Mouse (Mus musculus) splenic B cell, adult 2 months (primary cell): ENCODE measurements around the gene Arhgap8.
"Not testable (repeated sequence)": the region's sequence is repeated elsewhere in the genome, so short reads cannot be mapped to it uniquely, and the experiment has no call there.

Experiments used
- DNase-seq: peaks from one replicate; pipeline ENCODE4 v3.0.0-alpha.2; 2011; ENCODE audit warnings: low read depth, low spot score
- H3K27me3 ChIP-seq: 2 replicates; pipeline ENCODE4 v1.6.1; 2012; ENCODE audit warnings: mild to moderate bottlenecking, low read length, moderate library complexity, mixed read lengths; ENCODE audit not compliant: control insufficient read depth, poor library complexity, insufficient read depth, severe bottlenecking
- H3K36me3 ChIP-seq: 2 replicates; pipeline ENCODE4 v1.6.1; 2012; ENCODE audit warnings: mild to moderate bottlenecking, low read length, moderate library complexity, mixed read lengths; ENCODE audit not compliant: control insufficient read depth, poor library complexity, insufficient read depth, severe bottlenecking

The Arhgap8 gene

DNA sequence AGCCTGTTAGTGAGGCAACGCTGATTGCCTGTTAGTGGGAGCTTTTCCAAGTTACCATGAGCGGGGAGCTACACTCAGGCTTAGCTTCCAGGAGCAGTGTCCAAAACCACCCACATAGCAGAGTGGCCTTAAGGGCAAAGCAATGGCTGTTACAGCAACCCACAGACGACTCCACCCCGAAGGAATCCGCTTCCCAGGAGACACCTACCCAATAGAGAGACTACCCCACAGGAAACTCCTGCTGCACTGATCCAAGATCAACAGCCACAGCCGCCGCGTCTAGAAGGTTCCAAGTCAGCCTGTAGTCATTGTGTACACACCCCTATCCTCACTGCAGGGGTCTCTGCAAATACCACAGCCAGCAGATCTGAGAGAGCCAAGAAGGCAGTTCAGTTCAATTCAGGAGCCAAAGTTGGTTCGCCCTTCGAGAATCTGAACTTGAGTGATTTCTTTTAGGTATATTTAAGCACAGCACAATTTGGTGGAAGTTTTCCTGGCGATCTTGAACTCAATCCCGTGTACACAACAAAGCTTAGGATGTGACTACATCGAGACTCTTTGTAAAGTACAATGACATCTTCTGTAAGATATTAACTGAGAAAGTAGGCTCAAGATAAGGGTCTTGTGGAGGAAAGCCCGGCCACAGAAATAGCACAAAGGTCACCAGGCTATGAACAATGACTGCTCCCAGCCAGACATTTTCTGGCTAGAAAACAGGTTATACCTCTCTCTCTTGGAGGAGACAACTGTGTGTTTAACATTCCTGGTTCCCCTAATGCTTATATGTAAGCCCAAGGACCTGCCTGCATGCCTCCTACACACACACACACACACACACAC is 7.1 kb upstream of the Arhgap8 start:
- H3K27me3 ChIP-seq: no peaks in the 10 kb centered on the region
- DNase-seq: no peak
- no peaks in the 10 kb centered on the region for H3K36me3 ChIP-seq

DNA sequence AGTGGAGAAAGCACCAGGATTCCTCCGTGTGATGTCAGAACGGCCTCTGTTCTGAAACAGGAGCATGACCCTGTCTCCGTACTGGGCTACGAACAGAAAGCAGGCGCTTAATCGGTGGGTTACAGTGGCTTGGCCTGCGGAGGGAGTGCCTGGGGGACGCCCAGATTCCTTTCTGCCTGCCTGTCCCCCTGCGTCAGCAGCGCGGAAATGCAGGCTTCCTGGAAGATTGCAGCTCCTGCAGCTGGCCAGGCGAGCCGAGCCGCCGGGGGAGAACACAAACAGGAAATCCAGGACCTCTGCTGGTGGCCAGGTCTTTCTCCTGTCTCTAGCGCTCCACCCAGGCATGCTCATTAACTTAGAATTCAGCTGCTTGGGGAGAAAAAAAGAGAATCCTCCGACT is 5.1 kb upstream of the Arhgap8 start:
- H3K36me3 ChIP-seq: no peaks in the 10 kb centered on the region
- no peaks in the 10 kb centered on the region for H3K27me3 ChIP-seq
- peak; percentile 30 for DNase-seq

DNA sequence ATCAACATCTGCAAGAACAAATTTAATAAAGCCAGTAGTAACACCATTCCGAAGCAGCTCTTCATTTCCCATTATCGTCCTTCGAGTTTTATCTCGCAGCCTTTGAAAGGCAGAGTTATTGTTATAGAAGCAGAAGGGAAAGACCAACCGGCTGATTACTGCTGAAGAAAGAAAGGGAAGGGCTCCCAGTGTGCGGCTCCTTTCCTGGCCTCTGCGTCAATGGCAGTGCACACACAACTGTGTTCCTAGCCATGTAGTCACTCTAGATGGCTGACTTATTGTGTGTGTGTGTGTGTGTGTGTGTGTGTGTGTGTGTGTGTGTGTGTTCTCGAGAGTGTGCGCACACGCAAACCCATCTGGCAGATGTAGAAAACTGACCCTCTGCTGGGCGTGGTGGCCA is 4.7 kb upstream of the Arhgap8 start:
- H3K27me3 ChIP-seq: no peaks in the 10 kb centered on the region
- no peaks in the 10 kb centered on the region for H3K36me3 ChIP-seq
- DNase-seq: no peak

DNA sequence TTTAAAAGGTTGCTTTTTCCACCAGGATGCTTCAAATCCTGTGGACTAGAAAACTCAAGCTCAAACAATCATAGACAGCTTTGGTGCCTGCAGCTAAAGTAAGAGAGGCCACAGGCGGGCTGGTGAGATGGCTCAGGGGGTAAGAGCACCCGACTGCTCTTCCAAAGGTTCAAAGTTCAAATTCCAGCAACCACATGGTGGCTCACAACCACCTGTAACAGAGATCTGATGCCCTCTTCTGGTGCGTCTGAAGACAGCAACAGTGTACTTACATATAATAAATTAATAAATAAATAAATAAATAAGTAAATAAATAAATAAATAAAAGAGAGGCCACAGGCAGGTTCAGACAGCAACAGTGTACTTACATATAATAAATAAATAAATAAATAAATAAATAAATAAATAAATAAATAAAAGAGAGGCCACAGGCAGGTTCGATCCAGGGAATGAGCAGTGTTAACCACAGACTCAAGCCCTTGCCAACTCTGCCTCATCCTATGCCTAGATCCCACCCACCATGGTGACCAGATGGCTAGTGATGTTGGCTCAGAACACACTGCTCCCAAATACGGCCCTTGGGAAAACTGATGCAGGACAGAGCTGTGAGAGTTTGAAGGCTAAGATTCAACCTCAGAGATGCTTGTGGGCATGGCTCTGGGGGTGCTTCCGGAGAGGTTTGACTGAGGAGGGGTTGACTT is 2.1 kb upstream of the Arhgap8 start:
- DNase-seq, H3K36me3 ChIP-seq, H3K27me3 ChIP-seq: not testable (repeated sequence)

DNA sequence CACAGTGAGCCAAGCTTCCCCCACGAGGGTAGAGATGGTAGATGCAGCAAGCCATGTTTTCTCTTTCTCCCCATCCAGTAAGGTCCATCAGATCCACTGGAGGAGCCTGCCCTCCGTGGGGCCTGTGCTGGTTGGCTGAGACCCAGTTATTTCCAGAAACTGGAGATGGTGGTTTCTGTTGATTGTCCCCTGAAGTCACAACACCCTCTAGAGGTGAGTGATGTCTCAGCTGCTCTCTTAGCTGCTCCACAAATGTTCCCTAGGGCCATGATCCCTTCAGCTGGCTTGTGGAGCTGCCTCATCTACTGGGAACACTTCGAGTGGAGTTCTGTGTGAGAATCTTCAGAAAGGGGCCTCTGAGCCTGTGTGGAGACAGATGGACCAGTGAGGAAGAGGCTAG is 1.1 kb upstream of the Arhgap8 start:
- H3K27me3 ChIP-seq: no peaks in the 10 kb centered on the region
- no peaks in the 10 kb centered on the region for H3K36me3 ChIP-seq
- no peak for DNase-seq

DNA sequence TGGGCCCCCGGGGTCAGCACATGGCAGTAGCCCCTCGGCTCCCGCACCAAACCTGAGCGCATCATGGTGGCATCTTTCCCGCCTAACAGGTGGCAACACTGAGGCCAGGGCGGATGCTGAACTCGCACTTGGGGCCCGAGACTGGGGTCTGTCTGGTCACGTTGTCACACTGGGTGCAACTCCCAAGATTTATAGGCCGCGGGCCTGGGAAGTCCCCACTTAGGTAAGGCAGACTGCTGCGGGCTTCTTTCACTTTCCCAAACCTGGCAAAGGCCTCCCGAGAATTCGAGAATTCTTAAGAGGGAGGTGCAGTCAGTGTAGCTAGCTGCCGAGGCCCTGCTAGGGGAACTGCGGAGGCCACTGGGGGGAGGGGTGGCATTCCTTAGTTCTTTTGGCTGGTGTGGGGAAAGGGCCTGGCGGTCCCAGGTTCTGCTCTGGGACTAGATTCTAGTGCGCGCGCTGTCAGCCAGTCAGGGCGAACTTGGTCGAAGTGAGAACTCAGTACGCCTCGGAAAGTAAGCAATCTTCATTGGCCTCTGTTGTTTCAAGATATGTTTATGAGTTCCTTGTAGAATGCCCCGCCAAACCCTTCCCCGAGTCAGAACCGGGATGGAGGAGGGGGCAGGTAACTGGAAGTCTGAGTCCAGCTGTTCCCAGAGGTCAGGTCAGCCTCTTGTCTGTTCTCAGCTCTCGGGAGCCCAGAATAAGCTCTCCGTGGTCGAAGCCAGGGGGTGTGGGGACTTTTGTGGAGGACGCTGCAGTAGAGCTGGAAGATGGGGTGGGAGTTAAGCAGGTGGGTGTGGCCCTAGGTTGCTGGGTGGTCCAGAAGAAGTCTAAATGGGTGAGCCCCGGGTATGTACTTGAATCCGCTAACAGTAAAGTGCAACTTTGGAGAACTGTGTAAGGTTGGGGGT is 696 bp downstream of the Arhgap8 start:
- Histone ChIP-seq H3K27me3 (no peaks in the 10 kb centered on the region), H3K36me3 (no peaks in the 10 kb centered on the region)
- no peak for DNase-seq

DNA sequence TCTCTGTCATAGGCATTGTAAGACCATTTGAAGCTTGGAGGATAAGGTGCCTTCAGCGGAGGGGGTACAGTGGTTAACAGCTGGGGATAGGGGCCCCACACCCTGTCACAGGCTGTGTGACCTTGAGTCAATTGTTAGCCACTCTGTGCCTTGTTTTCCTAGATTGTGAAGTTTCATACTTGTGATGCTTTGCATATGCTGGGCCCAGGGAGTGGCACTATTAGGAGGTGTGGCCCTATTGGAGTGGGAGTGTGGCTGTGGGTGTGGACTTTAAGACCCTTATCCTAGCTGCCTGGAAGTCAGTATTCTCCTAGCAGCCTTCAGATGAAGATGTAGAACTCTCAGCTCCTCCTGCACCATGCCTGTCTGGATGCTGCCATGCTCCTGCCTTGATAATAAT is 3.8 kb downstream of the Arhgap8 start:
- not testable (repeated sequence) for DNase-seq, H3K27me3 ChIP-seq

DNA sequence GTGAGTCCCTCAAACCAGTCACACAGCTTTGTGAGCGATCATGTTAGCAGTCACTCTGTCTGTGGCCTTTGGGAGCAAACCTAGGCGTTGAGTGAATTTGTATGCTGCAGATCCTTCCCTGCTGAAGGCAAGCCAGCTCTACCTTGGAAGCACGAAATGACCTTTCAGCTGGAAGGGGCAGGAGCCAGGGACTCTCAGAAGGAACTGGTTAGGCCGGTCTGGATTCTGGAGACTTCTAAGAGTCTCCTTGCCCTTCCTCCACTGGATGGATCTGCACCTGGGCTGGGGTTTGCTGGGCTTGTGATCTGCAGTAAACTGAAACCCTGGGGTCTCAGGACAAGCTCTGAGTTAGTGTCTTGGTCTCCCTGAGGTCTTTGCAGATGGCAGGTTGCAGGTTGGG is 4.3 kb downstream of the Arhgap8 start:
- DNase-seq: no peak
- H3K27me3 ChIP-seq: no peaks in the 10 kb centered on the region

More for the DNA sequence above, 3.8 kb downstream of the Arhgap8 start:
- not testable (repeated sequence) for H3K36me3 ChIP-seq

DNA sequence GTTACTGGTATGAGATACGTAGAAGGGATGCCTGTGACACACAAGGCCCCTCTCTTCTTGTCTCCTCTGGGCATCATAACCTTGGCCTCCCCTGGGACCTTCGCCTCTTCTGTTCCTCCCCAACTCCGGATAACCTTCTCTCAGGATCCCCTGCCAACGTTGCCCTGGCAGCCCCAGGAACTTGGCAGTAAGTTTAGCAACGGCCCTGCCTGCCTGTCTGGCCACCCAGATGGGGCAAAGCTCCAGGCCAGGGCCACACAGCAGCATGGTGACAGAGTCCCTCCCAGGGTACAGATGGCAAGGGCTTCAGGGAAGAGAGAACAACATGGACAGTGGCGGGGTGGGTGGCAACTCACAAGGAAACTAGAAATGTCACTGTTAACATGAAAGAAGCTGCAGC is 9.8 kb downstream of the Arhgap8 start:
- no peaks in the 10 kb centered on the region for H3K36me3 ChIP-seq
- H3K27me3 ChIP-seq: no peaks in the 10 kb centered on the region
- DNase-seq: no peak

More for the DNA sequence above, 4.3 kb downstream of the Arhgap8 start:
- H3K36me3 ChIP-seq: no peaks in the 10 kb centered on the region

DNA sequence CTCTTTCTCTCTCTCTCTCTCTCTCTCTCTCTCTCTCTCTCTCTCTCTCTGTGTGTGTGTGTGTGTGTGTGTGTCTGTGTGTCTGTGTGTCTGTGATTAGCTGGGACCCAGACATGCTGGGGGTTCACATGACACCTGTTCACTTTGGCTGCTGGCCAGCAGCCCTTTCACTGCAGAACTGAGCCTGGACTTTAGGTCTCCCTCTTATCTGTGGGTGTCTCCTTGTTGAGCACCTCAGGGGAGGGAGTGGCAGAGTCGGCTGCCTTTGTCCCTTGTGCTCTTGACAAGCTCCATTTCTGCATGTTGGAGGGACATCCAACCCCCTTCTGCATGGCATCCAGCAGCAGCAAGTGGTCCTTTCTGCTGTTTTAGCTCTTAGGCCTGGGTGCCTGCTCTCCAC is 11.0 kb downstream of the Arhgap8 start:
- H3K27me3 ChIP-seq: no peaks in the 10 kb centered on the region
- no peaks in the 10 kb centered on the region for H3K36me3 ChIP-seq
- DNase-seq: no peak

DNA sequence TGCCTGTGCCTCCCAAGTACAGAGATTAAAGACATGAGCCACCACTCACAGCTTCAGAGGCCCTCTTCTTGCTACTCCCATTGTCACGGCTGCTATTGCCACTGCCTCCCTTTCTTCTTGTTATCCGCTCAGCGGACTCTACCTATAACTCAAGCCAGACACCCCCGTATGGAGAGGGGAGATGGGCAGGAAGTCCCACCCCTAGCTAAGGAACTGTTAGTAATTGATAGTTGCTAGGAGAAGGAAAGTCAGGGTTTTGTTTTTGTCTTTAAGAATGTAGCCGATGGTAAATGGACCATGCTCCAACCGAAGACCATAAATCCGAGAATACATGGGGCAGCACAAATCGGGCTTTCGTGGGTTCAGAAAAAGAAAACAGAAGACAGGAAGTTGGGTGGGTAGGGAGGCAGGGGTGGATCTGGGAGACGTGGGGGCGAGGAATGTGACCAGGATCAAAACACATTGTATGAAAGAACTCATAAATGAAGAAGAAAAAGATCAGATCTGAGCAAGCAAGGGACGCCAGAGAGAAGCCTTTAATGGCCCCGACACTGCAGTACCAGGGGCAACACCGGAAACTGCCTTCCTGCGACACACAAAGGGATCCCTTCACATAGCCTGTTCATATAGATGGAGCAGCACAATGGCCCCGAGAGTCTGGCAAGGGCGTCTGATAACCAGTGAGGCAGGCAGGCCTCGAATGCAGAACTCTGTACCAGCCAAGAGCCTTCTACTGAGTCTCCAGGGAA is 12.0 kb downstream of the Arhgap8 start:
- Histone ChIP-seq H3K36me3 (no peaks in the 10 kb centered on the region), H3K27me3 (no peaks in the 10 kb centered on the region)
- no peak for DNase-seq

DNA sequence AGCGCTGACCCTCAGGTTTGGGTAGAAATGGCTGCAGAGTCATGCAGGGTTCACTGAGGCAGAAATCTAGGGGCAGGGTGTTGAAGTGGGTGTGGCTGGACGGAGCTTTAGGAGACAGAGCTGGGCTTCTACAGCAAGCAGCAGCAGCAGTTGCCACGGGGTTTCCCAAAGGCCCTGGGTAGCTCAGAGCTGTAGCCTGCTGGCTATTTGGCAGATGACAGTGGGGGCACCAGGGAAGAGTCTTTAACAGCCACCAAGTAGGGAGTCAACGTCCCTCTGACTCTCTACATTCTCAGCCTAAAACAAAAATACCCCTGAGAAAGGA is 12.5 kb downstream of the Arhgap8 start:
- no peaks in the 10 kb centered on the region for H3K36me3 ChIP-seq
- H3K27me3 ChIP-seq: no peaks in the 10 kb centered on the region
- DNase-seq: no peak

DNA sequence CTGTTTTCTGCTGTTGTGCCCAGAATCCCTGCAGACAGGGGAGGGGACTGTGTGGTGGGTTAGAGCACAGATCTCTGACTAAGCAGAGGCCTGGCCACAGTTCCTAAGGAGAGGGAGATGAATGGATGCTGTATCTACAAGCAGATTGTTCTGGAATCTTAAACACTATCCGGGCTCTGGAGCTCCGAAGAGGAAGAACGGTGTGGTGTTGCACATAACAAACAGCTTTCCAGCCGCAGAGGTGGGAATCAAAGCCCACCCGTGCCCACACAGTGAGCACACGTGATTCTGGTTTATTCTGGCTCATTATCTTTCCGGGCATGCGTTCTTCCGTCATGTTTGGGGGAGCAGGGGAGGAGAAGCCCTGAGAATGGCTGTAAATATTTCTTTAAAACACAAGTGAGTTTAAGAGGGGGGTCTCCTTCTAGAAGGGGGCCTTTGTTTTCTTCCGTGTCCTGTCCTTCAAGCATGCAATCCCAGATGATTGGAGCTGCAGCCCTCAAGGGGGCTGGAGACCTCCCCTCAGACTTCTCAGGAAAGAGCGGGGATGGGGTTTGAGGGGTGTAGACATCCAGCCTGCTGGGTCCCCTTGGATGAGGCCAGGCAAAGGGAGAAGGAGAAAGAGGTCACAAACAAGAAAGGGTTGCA is 16.6 kb downstream of the Arhgap8 start:
- Histone ChIP-seq H3K36me3 (no peaks in the 10 kb centered on the region), H3K27me3 (no peaks in the 10 kb centered on the region)
- no peak for DNase-seq

DNA sequence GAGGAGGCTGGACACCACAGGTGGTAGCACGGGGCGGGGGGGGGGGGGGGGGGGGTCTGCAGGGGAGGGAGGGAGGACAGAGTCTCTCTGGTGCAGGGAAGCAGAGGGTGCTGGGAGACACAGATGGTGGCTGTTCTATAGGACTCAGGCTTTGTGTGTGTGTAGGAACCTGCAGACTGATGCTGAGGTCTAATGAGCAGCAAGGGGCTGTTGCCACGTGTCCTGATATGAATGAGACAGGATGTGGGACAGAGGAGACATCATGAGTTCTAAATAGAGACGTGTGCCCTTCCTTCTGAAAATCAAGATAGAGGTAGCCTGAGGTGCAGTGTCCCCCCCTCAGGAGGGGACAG is 17.1 kb downstream of the Arhgap8 start:
- DNase-seq: no peak
- Histone ChIP-seq H3K27me3 (no peaks in the 10 kb centered on the region), H3K36me3 (no peaks in the 10 kb centered on the region)
